Mouse (Mus musculus) gastrocnemius, postnatal 4 days (tissue): ENCODE results near the gene Dhx38. TPM values are rescaled to one million over a fixed set of nuclear protein-coding genes. Genes with fewer than 3 reads are reported as not detected.

Experiments
- DNase-seq, 2 experiments: peaks; one replicate each; pipeline ENCODE4 v3.0.0; 2021 to 2022; ENCODE audit warnings: low spot score in 2 of 2, mixed read lengths in 2 of 2
- total RNA-seq, 2 experiments: library from RNA; stranded (reverse); gene quantifications; 2 replicates each; pipeline ENCODE4 v1.2.3; 2021

Gene Dhx38
- total RNA-seq, 2 experiments from 2014 or later: 19.4 to 22.5 TPM

GRCm38 (mm10) chr8:109563881-109564280, 1.8 kb downstream of the Dhx38 start:
- no peak for DNase-seq

DNA sequence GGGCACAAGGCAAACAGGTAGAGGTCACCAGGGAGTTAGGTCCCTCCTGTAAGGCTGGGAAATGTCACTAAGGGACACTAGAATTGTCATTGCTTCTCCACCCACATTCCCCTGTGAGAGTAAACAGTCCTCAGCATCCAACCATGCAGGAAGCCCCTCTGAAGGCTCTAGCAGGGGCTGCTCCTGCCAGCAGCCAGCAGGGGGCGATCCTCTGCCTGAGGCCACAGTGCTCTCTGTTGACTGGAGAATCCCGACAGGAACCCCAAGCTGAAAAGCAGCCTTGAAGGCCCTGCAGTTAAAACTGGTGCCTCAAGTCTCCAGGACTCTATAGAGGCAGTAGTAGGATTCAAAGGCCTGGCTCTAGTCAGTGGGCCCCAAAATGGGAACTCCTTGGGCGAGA, 14.0 kb downstream of the Dhx38 start:
- no peak for DNase-seq

DNA sequence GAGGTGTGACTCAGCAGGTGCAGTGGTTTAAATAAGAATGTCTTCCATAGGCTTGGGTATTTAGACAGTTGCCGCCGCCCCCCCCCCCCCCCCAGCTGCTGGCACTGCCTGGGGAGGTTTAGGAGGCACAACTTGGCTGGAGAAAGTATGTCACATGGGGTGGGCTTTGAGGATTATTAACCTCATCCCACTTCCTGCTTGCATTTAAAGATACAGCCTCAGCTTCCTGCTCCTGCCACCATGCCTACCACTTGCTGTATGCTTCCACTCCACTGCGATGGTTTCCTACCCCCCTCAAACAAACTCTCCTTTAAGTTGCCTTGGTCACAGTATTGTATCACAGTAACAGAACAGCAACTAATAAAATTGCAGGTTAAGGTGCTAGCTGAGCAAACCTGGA, 21.6 kb downstream of the Dhx38 start:
- no peak for DNase-seq

GRCm38 (mm10) chr8:109542748-109543519, 22.7 kb downstream of the Dhx38 start:
- DNase-seq: no peak

DNA sequence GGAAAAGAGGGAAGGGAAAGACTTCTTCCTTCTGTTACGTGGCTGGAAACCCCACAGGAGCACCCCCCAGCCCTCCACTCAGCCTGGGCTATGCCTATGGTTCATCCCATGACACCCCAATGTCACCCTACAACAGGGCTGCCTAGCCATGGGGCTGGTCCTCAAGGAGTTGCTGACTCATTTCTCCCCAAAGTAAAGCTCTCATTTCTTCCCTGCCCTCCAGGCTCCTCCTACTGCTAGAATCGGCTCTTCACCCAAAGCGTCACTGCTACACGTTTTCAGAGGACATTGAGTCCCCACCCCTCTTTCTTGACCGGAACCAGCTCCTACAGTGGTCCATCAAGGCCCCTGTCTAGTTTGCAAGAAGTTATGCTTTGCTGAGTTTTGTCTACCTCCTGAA, 23.5 kb downstream of the Dhx38 start:
- DNase-seq: no peak

- DNase-seq: peak; percentile 67 to 80
These were observed 29.0 kb downstream of the Dhx38 start for GRCm38 (mm10) chr8:109536703-109537102.

DNA sequence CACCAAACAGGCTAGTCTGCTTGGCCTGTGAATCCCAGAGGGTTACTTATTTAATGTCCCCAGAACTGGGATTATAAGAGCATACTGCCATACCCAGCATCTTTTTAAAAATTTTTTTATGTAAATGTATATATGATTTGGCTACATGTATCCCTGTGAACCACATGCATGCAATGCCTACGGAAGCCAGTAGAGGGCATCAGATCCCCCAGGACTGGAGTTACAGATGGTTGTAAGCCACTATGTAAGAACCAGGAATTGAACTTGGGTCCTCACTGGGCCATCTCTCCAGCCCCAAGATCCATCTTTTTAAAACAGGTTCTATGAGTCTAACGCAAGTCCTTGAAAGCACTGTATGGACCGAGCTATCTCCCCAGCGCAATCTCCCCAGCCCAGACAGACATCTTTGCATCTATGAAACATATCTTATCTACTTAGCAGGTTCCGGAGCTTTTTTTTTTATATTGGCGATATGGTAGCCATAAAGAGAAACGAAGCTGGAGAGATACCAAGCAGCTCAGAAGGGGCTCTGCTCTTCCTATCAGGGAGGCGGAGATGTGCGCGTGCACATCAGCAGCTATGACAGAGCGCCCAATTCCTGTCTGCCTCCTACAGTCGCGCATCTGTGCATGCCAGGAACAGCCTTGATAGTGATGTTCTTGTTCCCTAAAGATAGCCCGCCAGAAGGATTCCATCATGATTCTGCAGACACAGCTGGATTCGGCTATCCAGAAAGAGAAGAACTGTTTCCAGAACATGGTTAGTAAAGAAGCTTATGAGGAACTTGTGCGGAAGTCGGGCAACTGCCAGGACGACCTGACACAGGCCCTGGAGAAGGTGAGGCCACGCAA, 30.3 kb downstream of the Dhx38 start:
- DNase-seq: no peak

GRCm38 (mm10) chr8:109524008-109524407, 41.7 kb downstream of the Dhx38 start:
- DNase-seq: no peak

- no peak for DNase-seq
These were observed 60.1 kb downstream of the Dhx38 start for GRCm38 (mm10) chr8:109505560-109505959.

DNA sequence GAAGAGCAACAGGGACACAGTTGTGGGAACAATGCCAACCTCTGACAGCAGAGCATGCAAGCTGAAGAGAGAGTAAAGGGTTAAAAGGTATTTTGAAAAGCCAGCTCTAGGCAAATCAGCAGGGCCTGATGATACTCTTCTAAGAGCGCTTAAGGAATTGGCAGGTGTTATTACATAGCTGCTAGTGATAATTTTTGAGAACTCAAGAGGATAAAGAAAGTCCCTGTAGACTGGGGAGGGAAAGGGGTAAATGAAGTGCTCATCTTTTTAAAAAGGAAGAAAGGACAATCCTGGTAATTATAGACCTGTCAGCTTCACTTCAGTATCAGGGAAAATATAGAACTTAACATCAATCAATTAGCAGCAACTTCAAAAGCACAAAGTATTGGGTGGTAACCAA, 62.1 kb downstream of the Dhx38 start:
- no peak for DNase-seq

- no peak for DNase-seq
These were observed 66.5 kb downstream of the Dhx38 start for GRCm38 (mm10) chr8:109499009-109499717.

Other genes with a start within 250 kb of the Dhx38 start
- not detected for gene Pmfbp1, start 71.8 kb downstream of the Dhx38 start, total RNA-seq
- 1 to 10 TPM; 7.7 to 9.2 TPM for gene Txnl4b, start within 50 bp of the Dhx38 start, total RNA-seq
- gene Hp, start 13.3 kb upstream of the Dhx38 start, total RNA-seq: 10 to 100 TPM in 1 of 2 experiments, 1 to 10 TPM in 1; 8.1 to 27.6 TPM
- gene Dhodh, start 42.8 kb upstream of the Dhx38 start, total RNA-seq: 10 to 100 TPM; 16.3 to 16.8 TPM
- gene Pkd1l3, start 48.7 kb upstream of the Dhx38 start, total RNA-seq: not detected
- 10 to 100 TPM; 51.8 to 56.4 TPM for gene Ist1, start 127.4 kb upstream of the Dhx38 start, total RNA-seq
- 10 to 100 TPM; 13.8 to 14.9 TPM for gene Zfp821, start 139.7 kb upstream of the Dhx38 start, total RNA-seq
- gene Atxn1l, start 171.9 kb upstream of the Dhx38 start, total RNA-seq: 10 to 100 TPM; 35.7 to 36.7 TPM
- gene Ap1g1, start 212.7 kb upstream of the Dhx38 start, total RNA-seq: 10 to 100 TPM; 46.7 to 51.7 TPM